Mouse (Mus musculus): ENCODE results near the gene Pigyl. TPM values are rescaled to one million over a fixed set of nuclear protein-coding genes. Genes with fewer than 3 reads are reported as not detected.

Gene Pigyl
- 121 and 123 TPM in 2 replicates for polyA plus RNA-seq (2015; fragmentation: Nextera tagmentation; extraction: Ambion mirVana)

DNA sequence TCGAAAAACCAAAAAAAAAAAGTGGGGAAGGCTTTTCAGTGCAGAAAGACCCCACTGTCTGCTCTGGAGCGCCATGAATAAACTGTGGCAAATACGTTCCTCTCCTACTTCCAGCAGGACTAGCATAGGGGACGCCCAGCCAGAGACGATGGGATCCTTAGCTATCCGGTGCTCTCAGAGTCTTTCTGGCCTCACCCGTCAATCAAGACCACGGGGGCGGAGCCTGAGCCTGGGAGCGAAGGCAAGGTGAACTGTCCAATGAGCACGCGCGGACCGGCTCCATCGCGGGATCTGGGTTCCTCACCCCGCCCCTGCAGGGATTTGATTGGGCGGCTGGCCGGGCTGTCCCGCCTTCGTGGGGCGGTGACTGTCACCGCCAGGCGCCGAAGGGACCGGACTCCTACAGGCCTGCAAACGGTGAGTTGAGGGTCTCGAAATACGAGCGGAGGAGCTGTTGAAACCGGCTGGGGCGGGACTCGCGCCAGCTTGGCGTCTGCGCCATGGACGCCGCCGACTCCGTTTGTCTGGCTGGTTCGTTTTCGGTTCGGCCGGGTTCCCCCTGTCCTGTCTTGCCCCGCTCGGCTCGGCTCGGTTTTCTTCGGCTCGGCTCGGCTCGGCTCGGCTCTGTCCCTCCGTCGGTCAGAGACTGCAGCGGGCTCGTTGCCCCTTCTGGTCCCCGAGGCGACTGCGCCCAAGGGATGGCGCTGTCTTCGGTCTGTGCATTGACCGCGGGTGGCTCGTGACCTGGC, at the start of gene Pigyl:
Pigyl (plus strand) TSS at position 350 of the 749 bp plus-strand sequence.
- ATAC-seq, result peak; percentile 95
- H3K4me2 ChIP-seq (replicated peaks; ENCODE audit: low read depth), result peak within 1 kb of the TSS; percentile 83
- peak within 1 kb of the TSS; percentile 69 for H3K27ac ChIP-seq (ENCODE audit: low read depth, low read length)
- H3K27me3 ChIP-seq (replicated peaks; ENCODE audit: control insufficient read depth, insufficient read depth, low read length), result no peaks in the 10 kb centered on the region
- H3K9me3 ChIP-seq (ENCODE audit: control insufficient read depth), result no peaks in the 10 kb centered on the region
- peaks cover 8% of the 10 kb centered on the region; the same call in 1 of the 2 replicates for H3K36me3 ChIP-seq (ENCODE audit: control insufficient read depth, insufficient read depth)
- TF ChIP-seq CTCF (IDR thresholded peaks at IDR 0.05; ENCODE audit: low read depth), result peak; percentile 56
- 2% methylated on average over 63 of the region's 65 CpGs for WGBS
- peak within 1 kb of the TSS; percentile 69 for H3K4me3 ChIP-seq (ENCODE audit: low read depth, low read length)
- no peaks in the 10 kb centered on the region; the same call in 1 of the 2 replicates for H3K4me1 ChIP-seq (replicated peaks; ENCODE audit: control insufficient read depth, insufficient read depth, low read length)
- peak within 1 kb of the TSS; percentile 83 for H3K9ac ChIP-seq (ENCODE audit: low read depth, low read length)

GRCm38 (mm10) chr9:22108194-22108593, 48.5 kb upstream of the Pigyl start:
- Histone ChIP-seq H3K27ac (ENCODE audit: low read depth, low read length) (no peak overlapping the region), H3K4me3 (ENCODE audit: low read depth, low read length) (no peak overlapping the region), H3K9ac (ENCODE audit: low read depth, low read length) (no peak overlapping the region), H3K36me3 (ENCODE audit: control insufficient read depth, insufficient read depth) (peaks cover 31% of the 10 kb centered on the region), H3K27me3 (replicated peaks; ENCODE audit: control insufficient read depth, insufficient read depth, low read length) (no peaks in the 10 kb centered on the region), H3K9me3 (ENCODE audit: control insufficient read depth) (no peaks in the 10 kb centered on the region), H3K4me2 (replicated peaks; ENCODE audit: low read depth) (no peak overlapping the region), H3K4me1 (replicated peaks; ENCODE audit: control insufficient read depth, insufficient read depth, low read length) (no peaks in the 10 kb centered on the region)
- 90% methylated on average over 9 of the region's 9 CpGs for WGBS
- TF ChIP-seq CTCF (IDR thresholded peaks at IDR 0.05; ENCODE audit: low read depth), result no peak
- no peak for ATAC-seq

GRCm38 (mm10) chr9:22115635-22116034, 41.0 kb upstream of the Pigyl start:
- Histone ChIP-seq H3K9ac (ENCODE audit: low read depth, low read length) (no peak overlapping the region), H3K27me3 (replicated peaks; ENCODE audit: control insufficient read depth, insufficient read depth, low read length) (no peaks in the 10 kb centered on the region), H3K4me3 (ENCODE audit: low read depth, low read length) (peak overlapping the region; percentile 85), H3K9me3 (ENCODE audit: control insufficient read depth) (no peaks in the 10 kb centered on the region), H3K36me3 (ENCODE audit: control insufficient read depth, insufficient read depth) (peaks cover 26% of the 10 kb centered on the region), H3K27ac (ENCODE audit: low read depth, low read length) (no peak overlapping the region), H3K4me2 (replicated peaks; ENCODE audit: low read depth) (peak overlapping the region; percentile 87), H3K4me1 (replicated peaks; ENCODE audit: control insufficient read depth, insufficient read depth, low read length) (0 out of 2 replicates have a peak, but pooled peaks cover 4% of the 10 kb centered on the region)
- TF ChIP-seq CTCF (IDR thresholded peaks at IDR 0.05; ENCODE audit: low read depth), result no peak
- 78% methylated on average over 4 of the region's 4 CpGs for WGBS
- no peak for ATAC-seq

DNA sequence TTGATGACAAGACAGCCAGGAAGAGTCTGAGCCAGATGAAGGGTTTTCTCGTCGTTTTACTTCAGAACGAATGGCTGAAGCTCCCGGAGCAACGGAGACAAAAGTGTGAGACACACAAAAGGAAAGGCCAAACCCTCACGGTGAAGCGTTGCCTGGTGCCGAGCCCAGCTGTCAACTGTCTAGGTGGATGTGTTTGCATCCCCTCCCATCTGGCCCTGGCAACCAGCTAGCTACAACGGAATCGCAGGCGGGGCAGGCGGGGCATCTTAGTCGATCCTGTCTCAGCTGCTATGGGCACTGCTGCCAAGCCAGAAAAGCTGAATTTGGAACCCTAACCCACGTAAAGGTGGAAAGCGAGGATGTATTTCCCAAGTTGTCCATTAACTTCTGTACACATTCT, 40.6 kb upstream of the Pigyl start:
- ATAC-seq, result no peak
- H3K9me3 ChIP-seq (ENCODE audit: control insufficient read depth), result no peaks in the 10 kb centered on the region
- peaks cover 26% of the 10 kb centered on the region for H3K36me3 ChIP-seq (ENCODE audit: control insufficient read depth, insufficient read depth)
- H3K9ac ChIP-seq (ENCODE audit: low read depth, low read length), result peak overlapping the region; percentile 87
- H3K27me3 ChIP-seq (replicated peaks; ENCODE audit: control insufficient read depth, insufficient read depth, low read length), result no peaks in the 10 kb centered on the region
- no peak for TF ChIP-seq CTCF (IDR thresholded peaks at IDR 0.05; ENCODE audit: low read depth)
- peak overlapping the region; percentile 85 for H3K4me3 ChIP-seq (ENCODE audit: low read depth, low read length)
- H3K4me1 ChIP-seq (replicated peaks; ENCODE audit: control insufficient read depth, insufficient read depth, low read length), result 0 out of 2 replicates have a peak, but pooled peaks cover 4% of the 10 kb centered on the region
- 19% methylated on average over 15 of the region's 15 CpGs for WGBS
- no peak overlapping the region for H3K27ac ChIP-seq (ENCODE audit: low read depth, low read length)
- H3K4me2 ChIP-seq (replicated peaks; ENCODE audit: low read depth), result peak overlapping the region; percentile 87

- Histone ChIP-seq H3K4me2 (replicated peaks; ENCODE audit: low read depth) (peak within 1 kb of the TSS; percentile 87), H3K4me1 (replicated peaks; ENCODE audit: control insufficient read depth, insufficient read depth, low read length) (0 out of 2 replicates have a peak, but pooled peaks cover 4% of the 10 kb centered on the region), H3K27ac (ENCODE audit: low read depth, low read length) (peak within 1 kb of the TSS; percentile 51; the same call in 1 of the 2 replicates), H3K27me3 (replicated peaks; ENCODE audit: control insufficient read depth, insufficient read depth, low read length) (no peaks in the 10 kb centered on the region), H3K9ac (ENCODE audit: low read depth, low read length) (peak within 1 kb of the TSS; percentile 87), H3K9me3 (ENCODE audit: control insufficient read depth) (no peaks in the 10 kb centered on the region), H3K36me3 (ENCODE audit: control insufficient read depth, insufficient read depth) (peaks cover 19% of the 10 kb centered on the region), H3K4me3 (ENCODE audit: low read depth, low read length) (peak within 1 kb of the TSS; percentile 85)
- ATAC-seq, result peak; percentile 91
- no peak for TF ChIP-seq CTCF (IDR thresholded peaks at IDR 0.05; ENCODE audit: low read depth)
- under 1% methylated on average over 51 of the region's 52 CpGs for WGBS
Observed at GRCm38 (mm10) chr9:22116740-22117426, 39.8 kb upstream of the Pigyl start, which contains the start of gene Elof1. Gene Elof1, minus strand, starts transcription at chr9:22117172.
